Mouse (Mus musculus): ENCODE results near the gene Plekha3. TPM values are rescaled to one million over a fixed set of nuclear protein-coding genes. Genes with fewer than 3 reads are reported as not detected.

Gene Plekha3
- polyA plus RNA-seq, 1 experiment from 2014 or later: 6.8 TPM

- Histone ChIP-seq H3K9me3 (no peaks in the 10 kb centered on the region), H3K4me2 (no peak overlapping the region), H3K36me3 (no peaks in the 10 kb centered on the region), H3K27ac (no peak overlapping the region), H3K27me3 (no peaks in the 10 kb centered on the region), H3K4me3 (no peak overlapping the region), H3K4me1 (peaks cover 4% of the 10 kb centered on the region; the same call in 1 of the 2 replicates), H3K9ac (no peak overlapping the region)
- 6% methylated on average over 1 of the region's 1 CpGs for WGBS
- ATAC-seq (ENCODE audit: insufficient number of reproducible peaks, insufficient read depth, low FRiP score, low TSS enrichment, low read depth): no peak
Measured at GRCm38 (mm10) chr2:76655982-76656381, 19.1 kb upstream of the Plekha3 start.

- Histone ChIP-seq H3K27ac (no peak overlapping the region), H3K9me3 (no peaks in the 10 kb centered on the region), H3K36me3 (peaks cover 18% of the 10 kb centered on the region), H3K9ac (no peak overlapping the region), H3K4me3 (no peak overlapping the region), H3K4me2 (no peak overlapping the region), H3K4me1 (peaks cover 4% of the 10 kb centered on the region; the same call in 1 of the 2 replicates), H3K27me3 (no peaks in the 10 kb centered on the region)
- 79% methylated on average over 13 of the region's 13 CpGs for WGBS
- no peak for ATAC-seq (ENCODE audit: insufficient number of reproducible peaks, insufficient read depth, low FRiP score, low TSS enrichment, low read depth)
Measured at GRCm38 (mm10) chr2:76658551-76658950, 16.5 kb upstream of the Plekha3 start.

GRCm38 (mm10) chr2:76659419-76659818, 15.7 kb upstream of the Plekha3 start:
- no peak overlapping the region for H3K4me3 ChIP-seq
- peaks cover 4% of the 10 kb centered on the region; the same call in 1 of the 2 replicates for H3K4me1 ChIP-seq
- WGBS: 45% methylated on average over 6 of the region's 8 CpGs
- H3K27me3 ChIP-seq: no peaks in the 10 kb centered on the region
- H3K9me3 ChIP-seq: no peaks in the 10 kb centered on the region
- no peak overlapping the region for H3K9ac ChIP-seq
- H3K4me2 ChIP-seq: no peak overlapping the region
- no peak overlapping the region for H3K27ac ChIP-seq
- H3K36me3 ChIP-seq: peaks cover 25% of the 10 kb centered on the region
- no peak for ATAC-seq (ENCODE audit: insufficient number of reproducible peaks, insufficient read depth, low FRiP score, low TSS enrichment, low read depth)

- WGBS: 92% methylated on average over 7 of the region's 7 CpGs
- H3K4me2 ChIP-seq: no peak overlapping the region
- no peaks in the 10 kb centered on the region for H3K27me3 ChIP-seq
- H3K9me3 ChIP-seq: no peaks in the 10 kb centered on the region
- ATAC-seq (ENCODE audit: insufficient number of reproducible peaks, insufficient read depth, low FRiP score, low TSS enrichment, low read depth): no peak
- no peak overlapping the region for H3K9ac ChIP-seq
- H3K36me3 ChIP-seq: peaks cover 49% of the 10 kb centered on the region
- H3K4me3 ChIP-seq: no peak overlapping the region
- H3K27ac ChIP-seq: no peak overlapping the region
- H3K4me1 ChIP-seq: no peaks in the 10 kb centered on the region
Measured at GRCm38 (mm10) chr2:76665531-76665930, 9.6 kb upstream of the Plekha3 start.

GRCm38 (mm10) chr2:76667200-76667599, 7.9 kb upstream of the Plekha3 start:
- no peak overlapping the region for H3K4me2 ChIP-seq
- no peaks in the 10 kb centered on the region for H3K9me3 ChIP-seq
- ATAC-seq (ENCODE audit: insufficient number of reproducible peaks, insufficient read depth, low FRiP score, low TSS enrichment, low read depth): no peak
- H3K4me1 ChIP-seq: peaks cover 7% of the 10 kb centered on the region; the same call in 1 of the 2 replicates
- WGBS: 72% methylated on average over 5 of the region's 5 CpGs
- H3K36me3 ChIP-seq: peaks cover 43% of the 10 kb centered on the region
- no peak overlapping the region for H3K9ac ChIP-seq
- H3K27me3 ChIP-seq: no peaks in the 10 kb centered on the region
- no peak overlapping the region for H3K27ac ChIP-seq
- no peak overlapping the region for H3K4me3 ChIP-seq

- peaks cover 21% of the 10 kb centered on the region for H3K4me1 ChIP-seq
- no peak for ATAC-seq (ENCODE audit: insufficient number of reproducible peaks, insufficient read depth, low FRiP score, low TSS enrichment, low read depth)
- H3K4me3 ChIP-seq: peak overlapping the region; percentile 56
- no peaks in the 10 kb centered on the region for H3K27me3 ChIP-seq
- H3K4me2 ChIP-seq: peak overlapping the region; percentile 69
- 89% methylated on average over 6 of the region's 6 CpGs for WGBS
- peaks cover 11% of the 10 kb centered on the region; the same call in 1 of the 2 replicates for H3K36me3 ChIP-seq
- H3K27ac ChIP-seq: 0 out of 2 replicates have a peak overlapping the region, but pooled peaks have one; percentile 83
- peak overlapping the region; percentile 76 for H3K9ac ChIP-seq
- H3K9me3 ChIP-seq: no peaks in the 10 kb centered on the region
Measured at GRCm38 (mm10) chr2:76671641-76672040, 3.4 kb upstream of the Plekha3 start.

GRCm38 (mm10) chr2:76672134-76672745, 2.8 kb upstream of the Plekha3 start:
- peaks cover 6% of the 10 kb centered on the region; the same call in 1 of the 2 replicates for H3K36me3 ChIP-seq
- peak overlapping the region; percentile 56 for H3K4me3 ChIP-seq
- peak overlapping the region; percentile 83 for H3K27ac ChIP-seq
- peaks cover 24% of the 10 kb centered on the region for H3K4me1 ChIP-seq
- peak overlapping the region; percentile 69 for H3K4me2 ChIP-seq
- H3K27me3 ChIP-seq: no peaks in the 10 kb centered on the region
- ATAC-seq (ENCODE audit: insufficient number of reproducible peaks, insufficient read depth, low FRiP score, low TSS enrichment, low read depth): no peak
- H3K9me3 ChIP-seq: no peaks in the 10 kb centered on the region
- whole genome bisulfite sequencing: 20% methylated on average over 9 of the region's 9 CpGs
- H3K9ac ChIP-seq: peak overlapping the region; percentile 76

- Histone ChIP-seq H3K27me3 (no peaks in the 10 kb centered on the region), H3K27ac (peak within 1 kb of the TSS; percentile 83), H3K9me3 (no peaks in the 10 kb centered on the region), H3K4me1 (peaks cover 26% of the 10 kb centered on the region), H3K36me3 (peaks cover 4% of the 10 kb centered on the region; the same call in 1 of the 2 replicates), H3K4me2 (peak within 1 kb of the TSS; percentile 69), H3K9ac (peak within 1 kb of the TSS; percentile 76), H3K4me3 (peak within 1 kb of the TSS; percentile 56)
- under 1% methylated on average over 17 of the region's 17 CpGs for whole genome bisulfite sequencing
- peak; percentile 92 for ATAC-seq (ENCODE audit: insufficient number of reproducible peaks, insufficient read depth, low FRiP score, low TSS enrichment, low read depth)
Measured at GRCm38 (mm10) chr2:76672966-76673392, 2.1 kb upstream of the Plekha3 start, which contains the start of gene Fkbp7. Gene Fkbp7, minus strand, starts transcription at chr2:76673116.

GRCm38 (mm10) chr2:76673472-76674081, 1.5 kb upstream of the Plekha3 start:
- 35% methylated on average over 7 of the region's 7 CpGs for WGBS
- no peaks in the 10 kb centered on the region for H3K9me3 ChIP-seq
- no peak overlapping the region for H3K9ac ChIP-seq

GRCm38 (mm10) chr2:76675451-76675850, 370 bp downstream of the Plekha3 start:
- Histone ChIP-seq H3K27ac (peak overlapping the region; percentile 81), H3K4me3 (peak overlapping the region; percentile 91), H3K9me3 (no peaks in the 10 kb centered on the region), H3K27me3 (no peaks in the 10 kb centered on the region), H3K4me1 (peaks cover 26% of the 10 kb centered on the region), H3K9ac (peak overlapping the region; percentile 93), H3K4me2 (peak overlapping the region; percentile 71), H3K36me3 (peaks cover 14% of the 10 kb centered on the region; the same call in 1 of the 2 replicates)
- 1% methylated on average over 43 of the region's 44 CpGs for WGBS
- no peak for ATAC-seq (ENCODE audit: insufficient number of reproducible peaks, insufficient read depth, low FRiP score, low TSS enrichment, low read depth)

More at GRCm38 (mm10) chr2:76673472-76674081, 1.5 kb upstream of the Plekha3 start:
- Histone ChIP-seq H3K4me2 (peak overlapping the region; percentile 69), H3K4me1 (peaks cover 26% of the 10 kb centered on the region), H3K27ac (peak overlapping the region; percentile 83; the same call in 1 of the 2 replicates), H3K4me3 (peak overlapping the region; percentile 56), H3K36me3 (peaks cover 5% of the 10 kb centered on the region), H3K27me3 (no peaks in the 10 kb centered on the region)
- ATAC-seq (ENCODE audit: insufficient number of reproducible peaks, insufficient read depth, low FRiP score, low TSS enrichment, low read depth): no peak

- WGBS: 7% methylated on average over 4 of the region's 4 CpGs
- no peak overlapping the region for H3K27ac ChIP-seq
- peaks cover 16% of the 10 kb centered on the region; the same call in 1 of the 2 replicates for H3K36me3 ChIP-seq
- no peak for ATAC-seq (ENCODE audit: insufficient number of reproducible peaks, insufficient read depth, low FRiP score, low TSS enrichment, low read depth)
- peak overlapping the region; percentile 91 for H3K4me3 ChIP-seq
- H3K9ac ChIP-seq: peak overlapping the region; percentile 93
- H3K9me3 ChIP-seq: no peaks in the 10 kb centered on the region
- no peaks in the 10 kb centered on the region for H3K27me3 ChIP-seq
- peaks cover 26% of the 10 kb centered on the region for H3K4me1 ChIP-seq
- peak overlapping the region; percentile 71 for H3K4me2 ChIP-seq
Measured at GRCm38 (mm10) chr2:76675949-76676348, 868 bp downstream of the Plekha3 start.

Measured in embryonic facial prominence, embryonic 13.5 days (tissue).